Mouse (Mus musculus) neutrophil, adult 59 days (primary cell): ENCODE results near the gene Hltf. TPM values are rescaled to one million over a fixed set of nuclear protein-coding genes. Genes with fewer than 3 reads are reported as not detected.

Experiments
- total RNA-seq, 2 experiments: library from RNA; stranded (reverse); gene quantifications; 1 replicate in 1 of 2; 2 replicates in 1 of 2; pipeline ENCODE4 v1.2.4; 2023

Gene Hltf
- total RNA-seq, result 10 to 100 TPM; 31.8 to 36.8 TPM

DNA sequence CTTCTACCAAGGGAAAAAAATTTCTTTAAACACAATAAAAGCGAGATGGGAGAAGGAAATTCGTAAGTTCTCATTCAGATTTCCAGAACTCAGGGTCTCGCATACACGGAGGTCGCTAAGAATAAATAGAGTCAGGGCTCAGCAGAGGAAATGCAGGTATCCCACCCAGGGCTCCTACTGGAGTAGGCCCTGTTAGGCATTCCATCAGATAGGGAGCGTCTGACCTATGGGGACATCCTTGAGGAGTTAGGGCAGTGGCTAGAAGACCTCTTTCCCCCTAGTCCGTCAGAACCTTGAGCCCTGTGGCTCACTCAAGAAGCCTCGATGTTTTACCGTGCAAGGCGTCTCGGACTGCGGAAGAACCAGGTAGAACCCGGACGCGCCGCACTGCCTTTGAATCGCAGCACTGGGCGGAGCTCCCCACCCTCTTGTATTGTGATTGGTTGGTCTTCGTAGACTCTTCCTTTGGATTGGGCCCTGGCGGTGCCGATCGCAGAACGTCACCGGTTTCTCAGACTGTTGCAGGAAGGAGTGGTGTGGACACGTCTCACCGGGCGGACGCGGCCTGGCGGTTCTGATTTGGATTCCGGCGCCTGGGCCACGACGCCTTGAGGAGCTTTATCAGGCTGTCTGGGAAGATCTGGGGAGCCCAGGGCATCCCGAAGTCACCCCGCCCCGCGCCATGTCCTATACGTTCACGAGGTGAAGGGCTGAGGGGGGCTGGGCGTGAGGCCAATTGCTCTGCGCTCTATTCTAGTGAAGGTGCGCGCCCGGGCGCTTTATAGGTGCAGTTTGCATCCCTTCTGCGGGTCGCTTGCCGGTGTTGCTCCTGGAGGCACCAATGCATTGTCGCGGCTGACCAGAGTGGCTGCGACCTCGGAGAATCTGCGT is at the start of gene Hltf:
Hltf (plus strand) TSS at position 506 of the 891 bp plus-strand sequence.

GRCm38 (mm10) chr3:20034719-20035404 is 22.7 kb upstream of the Hltf start, which contains the start of gene Hps3:
Gene Hps3 (minus strand): TSS chr3:20035315.

DNA sequence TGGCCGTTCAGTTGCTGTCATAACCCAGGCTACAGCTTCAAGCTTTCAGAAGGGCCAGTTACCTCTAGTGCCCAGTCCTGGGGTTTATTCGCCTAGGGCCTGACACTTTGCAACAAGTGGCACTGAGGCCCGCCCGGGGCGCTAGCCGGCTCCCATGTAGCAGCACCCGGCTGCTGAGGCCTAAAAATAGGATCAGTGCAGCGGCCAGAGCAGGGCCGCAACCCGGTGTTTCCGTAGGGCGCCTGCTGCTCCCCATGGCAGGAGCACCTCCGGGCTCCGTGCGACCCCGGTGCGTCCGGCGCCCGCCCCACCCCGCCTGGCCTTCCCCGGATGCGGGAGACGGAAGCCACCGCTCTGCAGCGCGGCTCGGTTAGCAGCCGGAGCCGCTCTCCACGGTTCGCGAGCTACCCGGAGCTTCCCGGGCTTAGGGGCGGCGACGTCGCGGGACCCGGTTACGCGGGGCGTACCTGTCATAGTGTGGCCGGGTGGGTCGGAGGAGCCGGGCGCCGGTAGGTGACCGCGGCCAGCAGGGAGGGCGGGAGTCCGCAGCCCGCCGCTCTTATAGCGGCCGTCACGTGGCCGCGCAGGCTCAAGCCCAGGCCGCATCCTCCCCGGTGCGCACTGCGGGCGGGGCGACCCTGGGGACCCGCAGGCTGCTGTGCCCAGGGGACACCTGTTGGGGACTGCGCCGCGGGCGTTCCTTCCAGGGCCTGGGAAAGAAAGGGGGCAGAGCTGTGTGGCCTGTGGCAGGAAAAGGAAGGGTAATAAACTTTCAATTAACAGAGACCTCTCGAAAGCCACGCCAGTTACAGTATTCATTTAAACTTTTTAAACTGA is 97.1 kb downstream of the Hltf start, which contains the start of gene Gyg:
Gyg (minus strand) TSS at position 787 of the 837 bp plus-strand sequence.

Other genes starting within 250 kb of the Hltf start
- under 1 TPM; 0.38 to 0.90 TPM for gene Cp, start 100.8 kb upstream of the Hltf start, total RNA-seq
- gene Hps3, start 22.5 kb upstream of the Hltf start, total RNA-seq, result 10 to 100 TPM; 63.6 to 89.2 TPM
- gene Gyg, start 97.5 kb downstream of the Hltf start, total RNA-seq, result 100 to 1,000 TPM; 131 to 145 TPM
- gene Cpa3, start 184.4 kb downstream of the Hltf start, total RNA-seq, result 10 to 100 TPM in 1 of 2 experiments, 1 to 10 TPM in 1; 7.5 to 13.2 TPM
- gene Cpb1, start 217.9 kb downstream of the Hltf start, total RNA-seq, result not detected